Mouse (Mus musculus): ENCODE measurements around the gene Cyp2d10. TPM values are rescaled to one million over a fixed set of nuclear protein-coding genes. Genes with fewer than 3 reads are reported as not detected.
"Not testable (repeated sequence)": the region's sequence is repeated elsewhere in the genome, so short reads cannot be mapped to it uniquely, and the experiment has no call there.

Gene Cyp2d10
- total RNA-seq (2021): not detected
- long read RNA-seq, experiment 1: 0 reads
- long read RNA-seq, experiment 2: 0 reads

DNA sequence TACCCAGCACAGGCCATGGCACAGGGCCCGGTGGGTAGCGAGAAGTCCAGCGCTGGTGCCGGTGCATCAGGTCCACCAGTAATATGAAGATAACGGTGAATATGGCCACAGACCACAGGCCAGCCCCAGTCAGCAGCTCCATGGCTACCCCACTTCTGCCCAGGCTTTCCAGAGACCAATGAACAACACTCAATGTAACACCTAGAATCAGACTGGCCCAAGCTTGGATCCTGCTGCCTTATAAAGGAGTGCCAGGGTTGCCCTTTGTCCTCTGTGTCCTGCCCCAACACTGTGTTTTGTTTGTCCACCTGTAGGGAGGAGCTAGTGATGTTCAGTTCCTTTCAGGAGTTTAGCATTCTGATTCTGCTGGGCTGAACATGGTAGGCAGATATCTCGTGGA lies at the start of gene Cyp2d10:
Gene Cyp2d10, minus strand, starts transcription at position 215 of the 400 bp plus-strand sequence.
- DNase-seq (ENCODE audit: low spot score in 2 of 2): no peak

- DNase-seq (ENCODE audit: low spot score in 2 of 2): not testable (repeated sequence)
Observed at GRCm38 (mm10) chr15:82456086-82456790, 49.2 kb upstream of the Cyp2d10 start.

DNA sequence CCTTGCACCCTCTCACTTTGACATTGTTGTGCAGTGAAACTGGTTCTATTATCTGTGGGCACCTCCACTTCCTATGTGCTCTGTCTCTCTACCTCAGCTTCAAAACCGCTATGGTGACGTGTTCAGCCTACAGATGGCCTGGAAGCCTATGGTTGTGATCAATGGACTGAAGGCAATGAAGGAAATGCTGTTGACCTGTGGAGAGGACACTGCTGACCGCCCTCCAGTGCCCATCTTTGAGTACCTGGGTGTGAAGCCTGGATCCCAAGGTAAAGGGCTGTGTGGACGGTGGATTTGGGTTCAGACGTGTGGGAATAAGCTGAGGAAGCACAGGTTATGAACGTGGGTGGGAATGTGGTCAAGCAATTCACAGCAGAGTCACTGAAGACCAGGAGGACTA lies 46.5 kb upstream of the Cyp2d10 start:
- DNase-seq (ENCODE audit: low spot score in 2 of 2): not testable (repeated sequence)

DNA sequence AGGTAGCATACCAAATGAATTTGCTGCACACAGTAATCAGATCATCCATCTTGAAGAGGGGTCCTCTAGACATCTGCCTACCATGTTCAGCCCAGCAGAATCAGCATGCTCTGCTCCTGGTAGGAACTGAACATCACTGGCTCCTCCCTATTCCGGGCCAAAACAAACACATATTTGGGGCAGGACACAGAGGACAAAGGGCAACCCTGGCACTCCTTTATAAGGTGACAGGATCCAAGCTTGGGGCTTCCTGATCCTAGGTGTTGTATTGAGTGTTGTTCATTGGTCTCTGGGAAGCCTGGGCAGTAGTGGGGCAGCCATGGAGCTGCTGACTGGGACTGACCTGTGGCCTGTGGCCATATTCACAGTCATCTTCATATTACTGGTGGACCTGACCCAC lies 45.1 kb upstream of the Cyp2d10 start:
- DNase-seq (ENCODE audit: low spot score in 2 of 2): not testable (repeated sequence)

DNA sequence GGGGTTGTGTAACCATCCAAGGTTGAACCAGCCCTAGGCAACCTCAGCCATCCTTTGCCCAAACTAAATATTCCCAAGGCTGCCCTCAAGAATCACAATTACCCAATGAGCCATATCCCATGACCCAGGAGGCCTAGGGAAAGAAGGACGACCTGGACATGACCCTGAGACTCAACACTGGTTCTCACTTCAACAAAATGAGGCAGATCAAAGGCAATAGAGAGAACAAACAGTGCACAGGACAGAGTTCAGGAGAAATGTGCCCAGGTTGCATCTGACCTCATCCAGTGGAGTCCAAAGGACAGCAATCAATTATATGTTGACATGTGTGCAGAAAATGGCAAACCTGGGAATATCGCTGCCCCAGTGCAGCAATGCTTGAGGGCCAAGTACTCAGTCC lies 43.0 kb upstream of the Cyp2d10 start:
- not testable (repeated sequence) for DNase-seq (ENCODE audit: low spot score in 2 of 2)

DNA sequence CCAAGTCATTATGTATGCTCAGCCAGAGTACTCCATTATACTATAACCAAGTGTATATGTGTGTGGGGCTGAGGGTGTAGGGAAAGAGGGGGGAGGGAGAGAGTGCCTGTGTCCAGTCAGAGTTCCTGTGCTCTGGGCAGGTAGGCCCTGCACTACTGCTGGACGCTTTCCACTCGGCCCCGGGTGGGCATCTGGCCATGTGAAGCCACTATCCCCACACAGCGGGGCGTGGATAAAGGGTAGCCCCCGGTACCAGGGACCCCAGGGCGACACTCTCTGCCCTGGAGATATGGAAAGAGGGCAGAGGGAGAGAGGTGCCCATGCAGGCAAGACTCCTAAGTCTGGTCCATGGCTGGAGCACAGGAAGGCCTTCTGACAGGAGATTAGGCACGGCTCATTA lies 38.2 kb upstream of the Cyp2d10 start:
- DNase-seq (ENCODE audit: low spot score in 2 of 2): no peak

- no peak for DNase-seq (ENCODE audit: low spot score in 2 of 2)
Observed at GRCm38 (mm10) chr15:82443658-82444057, 36.7 kb upstream of the Cyp2d10 start.

DNA sequence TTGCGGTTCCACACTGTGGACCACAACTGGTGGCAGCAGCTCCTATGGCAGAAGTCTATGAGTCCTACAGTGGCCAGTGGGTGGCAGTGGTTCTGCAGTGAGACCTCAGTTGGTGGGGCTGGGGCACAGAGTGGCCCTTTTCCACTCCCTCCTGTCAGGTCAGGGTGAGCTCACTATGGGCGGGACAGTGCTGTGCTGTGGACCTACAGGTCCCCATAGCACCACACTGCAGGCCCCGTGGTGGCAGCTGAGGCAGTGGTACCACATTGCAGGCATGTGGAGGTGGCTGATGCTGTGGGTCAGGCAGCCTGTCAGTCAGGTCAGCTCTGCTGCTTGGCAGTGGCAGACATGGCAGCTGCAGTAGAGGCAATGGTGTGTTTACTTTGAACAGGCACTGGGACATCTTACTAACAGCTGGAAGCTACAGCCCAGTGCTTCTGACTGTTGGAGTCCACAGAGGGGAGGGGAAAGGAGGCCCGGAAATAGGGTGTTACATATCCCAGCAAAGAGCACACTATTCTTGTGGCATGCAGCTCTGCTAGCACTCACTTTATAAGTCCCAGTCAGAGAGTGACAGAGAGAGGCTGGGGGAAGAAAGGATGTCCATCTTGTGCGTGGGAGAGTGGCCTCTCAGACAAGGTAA lies 31.1 kb upstream of the Cyp2d10 start:
- no peak for DNase-seq (ENCODE audit: low spot score in 2 of 2)

GRCm38 (mm10) chr15:82435606-82436005 lies 28.6 kb upstream of the Cyp2d10 start:
- no peak for DNase-seq (ENCODE audit: low spot score in 2 of 2)

GRCm38 (mm10) chr15:82435011-82435410 lies 28.0 kb upstream of the Cyp2d10 start:
- DNase-seq (ENCODE audit: low spot score in 2 of 2): no peak

DNA sequence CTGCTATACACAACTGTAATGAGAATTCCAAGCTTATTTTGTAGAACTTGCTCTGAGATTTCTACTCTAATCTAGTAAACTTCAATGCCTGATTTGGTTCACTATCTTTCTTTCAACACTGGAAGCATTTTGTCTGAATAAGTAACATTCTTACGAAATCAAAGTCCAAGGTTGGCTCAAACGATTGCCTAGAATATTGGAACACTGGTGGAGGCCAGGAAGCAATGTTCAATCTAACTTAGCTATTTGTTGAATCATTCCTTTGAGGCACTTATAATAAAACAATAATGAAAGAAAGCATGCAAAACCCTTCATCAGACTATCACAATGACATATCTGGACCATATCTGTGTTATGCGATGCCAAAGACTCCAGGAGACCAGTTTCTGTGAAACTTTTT lies 27.5 kb upstream of the Cyp2d10 start:
- DNase-seq (ENCODE audit: low spot score in 2 of 2): no peak

DNA sequence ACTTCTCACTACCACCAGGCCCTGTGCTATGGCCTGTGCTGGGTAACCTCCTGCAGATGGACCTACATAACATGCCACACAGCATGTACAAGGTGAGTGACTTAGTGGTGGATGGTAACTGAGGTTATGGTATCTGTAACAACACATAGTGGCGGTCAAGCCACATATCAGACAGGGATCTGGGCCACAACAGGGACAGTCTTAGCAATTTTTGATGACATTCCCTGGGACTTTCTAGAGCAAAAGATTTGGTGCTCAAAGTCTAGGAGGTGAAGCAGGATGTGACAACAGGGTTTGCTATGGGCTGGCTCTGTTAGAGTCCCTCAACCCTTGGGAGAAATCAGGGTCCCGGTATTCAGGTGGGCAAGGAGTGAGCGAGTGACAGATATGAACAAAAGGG lies 26.6 kb upstream of the Cyp2d10 start:
- DNase-seq (ENCODE audit: low spot score in 2 of 2): no peak

- DNase-seq (ENCODE audit: low spot score in 2 of 2): no peak
Observed at GRCm38 (mm10) chr15:82433137-82433536, 26.1 kb upstream of the Cyp2d10 start, which contains the start of gene Cyp2d9. Gene Cyp2d9 (plus strand): TSS chr15:82433437.

DNA sequence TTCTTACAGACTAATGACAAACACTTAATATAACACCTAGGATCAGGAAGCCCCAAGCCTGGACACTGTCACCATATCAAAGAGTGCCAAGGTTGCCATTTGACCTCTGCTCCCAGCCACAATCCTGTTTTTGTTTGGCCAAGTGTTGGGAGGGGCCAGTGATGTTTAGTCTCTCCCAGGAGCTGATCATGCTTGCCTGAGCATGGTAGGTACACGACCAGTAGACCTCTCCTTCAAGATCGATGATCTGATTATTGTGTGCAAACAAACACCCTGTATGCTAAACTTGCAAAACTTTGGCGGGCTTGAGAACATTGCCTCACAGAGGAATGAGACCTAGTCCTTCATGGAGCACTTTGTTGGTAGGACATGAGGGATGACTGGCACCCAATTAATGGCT lies 16.5 kb upstream of the Cyp2d10 start:
- DNase-seq (ENCODE audit: low spot score in 2 of 2): no peak

GRCm38 (mm10) chr15:82422935-82423334 lies 15.9 kb upstream of the Cyp2d10 start:
- no peak for DNase-seq (ENCODE audit: low spot score in 2 of 2)

- no peak for DNase-seq (ENCODE audit: low spot score in 2 of 2)
Observed at GRCm38 (mm10) chr15:82418616-82419015, 11.6 kb upstream of the Cyp2d10 start.

DNA sequence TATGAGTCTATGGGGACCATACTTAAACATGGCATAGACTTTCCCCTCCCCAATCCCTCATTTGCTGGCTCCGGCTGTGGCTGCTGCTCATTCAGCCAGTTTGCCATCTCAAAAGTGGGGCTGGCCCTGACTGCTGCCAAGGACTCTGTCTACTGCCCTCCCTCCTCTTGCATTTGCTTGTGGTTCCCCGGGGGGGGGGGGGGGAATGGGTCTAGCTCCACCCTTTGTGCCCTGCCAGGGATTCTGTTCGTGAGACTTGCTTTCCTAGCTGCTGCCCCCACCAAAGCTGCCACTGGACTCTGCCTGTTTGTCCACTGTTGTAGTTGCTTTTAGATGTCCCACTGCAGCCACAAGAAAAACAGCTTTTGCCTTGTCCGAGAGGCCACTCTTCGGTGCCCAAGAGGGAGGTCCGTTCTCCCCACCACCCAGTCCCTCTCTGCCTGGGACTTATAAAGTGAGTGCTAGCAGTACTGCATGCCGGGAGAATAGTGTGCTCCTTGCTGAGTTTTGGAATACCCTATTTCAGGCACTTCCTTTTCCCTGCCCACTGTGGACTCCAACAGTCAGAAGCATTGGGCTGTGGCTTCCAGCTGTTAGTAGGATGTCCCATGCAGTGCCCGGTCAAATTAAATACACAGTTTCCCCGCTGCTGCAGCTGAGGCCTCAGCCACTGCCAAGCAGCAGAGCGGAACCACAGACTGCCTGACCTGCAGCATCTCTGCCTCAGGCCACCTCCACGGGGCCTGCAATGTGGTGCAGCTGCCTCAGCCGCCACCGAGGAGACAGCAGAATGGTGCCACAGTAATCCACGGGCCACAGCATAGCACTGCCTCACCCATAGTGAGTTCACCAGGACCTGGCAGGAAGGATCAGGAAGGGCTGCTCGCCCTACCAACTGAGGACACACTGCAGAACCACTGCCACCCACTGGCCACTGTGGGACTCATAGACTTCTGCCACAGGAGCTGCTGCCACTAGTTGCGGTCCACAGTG lies 10.1 kb upstream of the Cyp2d10 start:
- peak; percentile 74 to 79 for DNase-seq (ENCODE audit: low spot score in 2 of 2)

GRCm38 (mm10) chr15:82407536-82407935 lies 541 bp upstream of the Cyp2d10 start:
- DNase-seq (ENCODE audit: low spot score in 2 of 2): no peak

- DNase-seq (ENCODE audit: low spot score in 2 of 2): no peak
Observed at GRCm38 (mm10) chr15:82404163-82404562, 2.8 kb downstream of the Cyp2d10 start.

GRCm38 (mm10) chr15:82403606-82404005 lies 3.4 kb downstream of the Cyp2d10 start:
- DNase-seq (ENCODE audit: low spot score in 2 of 2): no peak

- DNase-seq (ENCODE audit: low spot score in 2 of 2): no peak
Observed at GRCm38 (mm10) chr15:82402741-82403140, 4.3 kb downstream of the Cyp2d10 start.

All from adrenal gland, adult 18-20 months (tissue).